Mouse (Mus musculus) heart, adult 9 months (tissue): Measurements from ENCODE around the gene Ifna5.
"Not testable (repeated sequence)": the region's sequence is repeated elsewhere in the genome, so short reads cannot be mapped to it uniquely, and the experiment has no call there.

Experiments
- DNase-seq, 2 experiments: peaks; one replicate each; pipeline ENCODE4 v3.0.0; 2022; ENCODE audit warnings: low spot score in 2 of 2

Ifna5 gene

GRCm38 (mm10) chr4:88835225-88835624 is at the start of gene Ifna5:
Gene Ifna5 (plus strand): TSS chr4:88835525.
- DNase-seq: not testable (repeated sequence)

GRCm38 (mm10) chr4:88788402-88788801 is 46.9 kb upstream of the Ifna5 start, which contains the start of gene Gm13277:
Gene Gm13277 (plus strand): TSS chr4:88788632.
- peak; percentile 53 to 73 for DNase-seq

- DNase-seq: not testable (repeated sequence)
Measured at GRCm38 (mm10) chr4:88791250-88791649, 44.1 kb upstream of the Ifna5 start, which contains the start of gene Gm13278. Gene Gm13278 (plus strand): TSS chr4:88791550.

GRCm38 (mm10) chr4:88793936-88794675 is 41.2 kb upstream of the Ifna5 start, which contains the start of gene Gm13275:
Gene Gm13275 (plus strand): TSS chr4:88794487.
- DNase-seq: peak; percentile 88 to 90

GRCm38 (mm10) chr4:88797097-88797496 is 38.2 kb upstream of the Ifna5 start, which contains the start of gene Gm13279:
Gene Gm13279 (plus strand): TSS chr4:88797397.
- not testable (repeated sequence) for DNase-seq

DNA sequence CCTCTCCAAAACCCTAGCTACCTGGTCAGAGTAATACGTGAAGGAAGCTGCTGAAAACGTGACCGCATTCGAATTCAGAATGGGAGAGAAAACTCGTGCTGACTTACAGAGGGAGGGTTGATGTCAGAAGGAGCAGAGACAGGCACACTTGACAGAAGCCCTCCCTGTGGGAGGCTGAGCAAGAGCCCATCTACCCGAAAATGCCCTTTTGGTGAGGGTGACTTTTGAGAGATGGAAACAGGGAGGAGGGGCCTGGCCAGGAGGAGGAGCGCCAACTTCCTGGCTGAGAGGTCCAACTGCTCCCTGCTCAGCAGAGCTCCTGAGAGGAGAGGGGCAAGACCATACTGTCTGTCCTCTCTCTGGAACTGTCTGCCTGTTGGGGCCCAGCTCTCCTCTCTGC is 36.0 kb upstream of the Ifna5 start, which contains the start of gene Gm13285:
Gm13285 (plus strand) TSS at position 301 of the 400 bp plus-strand sequence.
- not testable (repeated sequence) for DNase-seq

- not testable (repeated sequence) for DNase-seq
Measured at GRCm38 (mm10) chr4:88802954-88803353, 32.4 kb upstream of the Ifna5 start, which contains the start of gene Gm13287. Gene Gm13287 (plus strand): TSS chr4:88803254.

GRCm38 (mm10) chr4:88805231-88805630 is 30.1 kb upstream of the Ifna5 start, which contains the start of gene Gm13288:
Gene Gm13288 (plus strand): TSS chr4:88805531.
- not testable (repeated sequence) for DNase-seq

DNA sequence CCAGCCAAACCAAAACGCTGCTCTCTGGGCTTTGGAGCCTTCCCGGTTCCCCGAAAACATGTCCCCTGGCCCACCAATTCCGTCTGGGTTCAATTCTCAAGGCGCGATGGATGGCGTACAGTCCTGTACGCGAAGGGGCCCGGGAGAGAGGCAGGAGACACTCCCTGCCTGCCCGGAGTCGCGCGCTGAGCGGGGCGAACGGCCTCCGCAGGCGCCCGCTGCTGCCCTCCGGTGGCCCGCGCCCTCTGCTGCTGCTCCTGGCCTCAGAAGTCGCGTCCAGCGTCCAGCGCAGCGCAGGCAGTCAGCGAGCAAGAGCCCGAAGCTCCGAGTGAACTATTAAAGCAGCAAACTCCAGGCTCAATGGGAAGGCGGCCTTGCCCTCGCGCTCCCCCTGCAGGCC is 29.6 kb upstream of the Ifna5 start:
- peak; percentile 34 to 35 for DNase-seq

- DNase-seq: no peak
Measured at GRCm38 (mm10) chr4:88815928-88816327, 19.4 kb upstream of the Ifna5 start, which contains the start of gene Ifna7. Gene Ifna7 (plus strand): TSS chr4:88816228.

GRCm38 (mm10) chr4:88819659-88820058 is 15.7 kb upstream of the Ifna5 start, which contains the start of gene Ifna11:
Gene Ifna11 (plus strand): TSS chr4:88819959.
- DNase-seq: no peak

GRCm38 (mm10) chr4:88822995-88823394 is 12.3 kb upstream of the Ifna5 start:
- no peak for DNase-seq

GRCm38 (mm10) chr4:88827116-88827515 is 8.2 kb upstream of the Ifna5 start, which contains the start of gene Ifna6:
Gene Ifna6 (plus strand): TSS chr4:88827416.
- not testable (repeated sequence) for DNase-seq

GRCm38 (mm10) chr4:88830523-88830922 is 4.8 kb upstream of the Ifna5 start:
- DNase-seq: no peak

- no peak for DNase-seq
Measured at GRCm38 (mm10) chr4:88838828-88839227, 3.5 kb downstream of the Ifna5 start.

DNA sequence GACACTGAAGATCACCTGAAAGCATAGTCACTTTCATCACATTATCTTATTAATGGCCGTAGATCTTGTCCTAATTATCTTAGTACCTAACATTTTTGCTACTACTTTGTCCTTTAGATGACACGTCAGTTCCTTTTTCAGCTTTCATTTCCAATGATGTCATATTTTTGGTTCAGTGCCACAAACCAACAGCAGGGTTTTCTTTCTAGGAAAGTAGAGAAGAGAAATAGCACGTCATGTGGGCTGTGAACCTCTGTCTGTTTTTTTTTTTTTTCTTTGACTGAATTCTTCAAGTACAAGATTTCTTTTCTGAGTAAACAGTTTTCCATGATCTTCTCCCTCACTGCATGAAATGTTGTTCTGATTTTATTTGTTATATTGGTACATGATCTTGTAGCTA is 4.7 kb downstream of the Ifna5 start:
- DNase-seq: no peak

DNA sequence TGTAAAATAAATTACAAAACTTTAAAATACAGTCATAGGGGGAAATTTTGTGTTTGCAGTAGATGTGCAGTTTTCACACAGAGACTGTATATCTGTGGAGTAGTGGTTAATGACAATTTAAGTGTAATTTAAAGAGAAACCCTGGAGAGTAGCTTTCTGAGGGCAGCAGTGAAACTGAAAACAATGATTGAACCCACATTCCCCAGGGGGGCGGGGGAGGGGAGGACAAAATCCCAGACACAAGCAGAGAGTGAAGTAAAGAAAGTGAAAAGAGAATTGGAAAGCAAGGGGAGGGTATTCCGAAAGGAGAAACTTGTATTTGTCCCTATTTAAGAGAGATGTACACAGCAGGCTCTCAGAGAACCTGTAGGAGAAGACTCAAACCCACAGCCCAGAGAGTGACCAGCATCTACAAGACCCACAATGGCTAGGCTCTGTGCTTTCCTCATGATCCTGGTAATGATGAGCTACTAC is 6.2 kb downstream of the Ifna5 start, which contains the start of gene Ifna4:
Ifna4 (plus strand) TSS at position 424 of the 474 bp plus-strand sequence.
- DNase-seq: no peak

DNA sequence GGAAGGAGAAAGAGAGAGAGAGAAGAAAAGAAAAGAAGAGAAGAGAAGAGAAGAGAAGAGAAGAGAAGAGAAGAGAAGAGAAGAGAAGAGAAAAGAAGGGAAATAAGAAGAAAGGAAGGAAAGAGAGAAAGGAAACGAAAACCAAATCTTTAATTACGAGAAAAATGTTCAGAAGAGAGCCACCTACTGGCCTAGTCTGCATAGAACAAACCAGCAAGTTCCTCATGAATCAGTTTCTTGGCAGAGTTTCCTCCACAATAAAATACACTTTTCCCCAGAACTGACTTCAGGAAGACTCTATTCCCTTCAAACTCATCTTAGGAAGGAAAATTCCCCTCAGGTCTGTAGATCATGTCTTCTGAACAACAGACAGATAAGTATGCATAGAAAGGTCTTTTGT is 10.0 kb downstream of the Ifna5 start:
- no peak for DNase-seq

GRCm38 (mm10) chr4:88849698-88850097 is 14.4 kb downstream of the Ifna5 start, which contains the start of gene Ifna1:
Gene Ifna1 (plus strand): TSS chr4:88850087.
- DNase-seq: no peak

GRCm38 (mm10) chr4:88851026-88851763 is 15.9 kb downstream of the Ifna5 start:
- DNase-seq: no peak

DNA sequence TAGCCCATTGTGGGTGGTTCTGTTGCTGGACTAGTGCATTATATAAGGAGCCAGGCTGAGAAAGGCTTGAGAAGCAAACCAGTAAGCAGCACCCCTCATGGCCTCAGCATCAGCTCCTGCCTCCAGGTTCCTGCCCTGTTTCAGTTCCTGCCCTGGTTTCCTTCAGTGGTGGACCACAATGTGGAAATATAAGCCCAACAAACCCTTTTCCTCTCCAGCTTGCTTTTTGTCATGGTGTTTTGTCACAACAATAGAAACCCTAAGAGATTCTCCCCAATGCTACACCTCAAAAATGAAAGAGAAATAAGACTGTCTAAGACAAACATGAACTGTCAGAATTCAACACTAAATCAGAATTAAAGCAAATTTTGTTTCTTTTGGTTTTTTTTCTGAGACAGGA is 23.9 kb downstream of the Ifna5 start:
- DNase-seq: no peak

DNA sequence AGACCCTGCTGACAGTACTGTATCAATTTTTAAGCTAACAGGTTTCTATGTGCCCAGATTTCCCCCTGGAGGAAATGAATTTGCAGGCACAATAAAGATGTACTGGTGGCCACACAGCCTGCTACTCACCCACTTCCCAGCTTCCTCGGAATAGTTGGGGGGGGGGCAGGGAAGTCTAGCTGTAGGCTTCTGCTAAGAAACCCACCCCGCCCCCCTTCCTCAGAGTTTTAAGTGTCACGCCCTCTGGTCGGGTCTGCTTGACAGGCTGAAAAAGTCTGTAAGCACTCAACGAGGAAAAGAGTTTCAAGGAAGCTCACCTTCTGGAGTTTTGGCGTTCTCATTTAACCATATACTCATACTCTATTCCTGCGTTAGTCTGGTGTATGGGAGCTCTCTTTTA is 28.0 kb downstream of the Ifna5 start:
- DNase-seq: no peak
